Mouse (Mus musculus): ENCODE measurements around the gene Celf2. TPM values are rescaled to one million over a fixed set of nuclear protein-coding genes. Genes with fewer than 3 reads are reported as not detected.

Celf2 gene
- polyA plus RNA-seq, 1 experiment from 2014 or later: 97.4 TPM

- H3K9me3 ChIP-seq: no peaks in the 10 kb centered on the region
- no peaks in the 10 kb centered on the region for H3K4me1 ChIP-seq
- H3K9ac ChIP-seq: no peak overlapping the region
- H3K4me3 ChIP-seq: no peak overlapping the region
- WGBS: 81% methylated on average over 4 of the region's 4 CpGs
- no peaks in the 10 kb centered on the region for H3K27me3 ChIP-seq
- no peaks in the 10 kb centered on the region for H3K36me3 ChIP-seq
- no peak for ATAC-seq (ENCODE audit: borderline replicate concordance, extremely low read depth, low FRiP score, low TSS enrichment)
- no peak overlapping the region for H3K27ac ChIP-seq
- H3K4me2 ChIP-seq: no peak overlapping the region
Measured at GRCm38 (mm10) chr2:6667611-6668010, 841.8 kb downstream of the Celf2 start.

DNA sequence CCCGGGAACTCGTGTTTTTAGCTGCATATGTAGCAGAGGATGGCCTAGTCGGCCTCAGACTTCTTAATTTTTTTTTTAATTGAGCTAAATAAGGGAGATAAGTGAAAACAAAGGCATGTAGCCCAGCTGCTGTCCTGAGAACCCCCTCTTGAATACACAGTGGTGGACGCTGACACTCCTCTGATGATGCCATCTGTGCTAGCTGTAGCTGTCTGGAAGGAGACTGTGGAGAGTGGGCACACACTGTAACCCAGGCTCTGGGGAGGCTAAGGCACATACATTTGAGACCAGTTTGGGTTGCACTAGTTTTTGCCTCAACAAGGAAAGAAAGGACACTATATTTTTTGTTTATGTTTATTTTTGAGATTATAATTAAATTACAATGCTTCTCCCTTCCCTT lies 849.5 kb downstream of the Celf2 start:
- Histone ChIP-seq H3K36me3 (no peaks in the 10 kb centered on the region), H3K4me3 (no peak overlapping the region), H3K9ac (no peak overlapping the region), H3K27ac (no peak overlapping the region), H3K27me3 (no peaks in the 10 kb centered on the region), H3K4me1 (no peaks in the 10 kb centered on the region), H3K4me2 (no peak overlapping the region), H3K9me3 (no peaks in the 10 kb centered on the region)
- ATAC-seq (ENCODE audit: borderline replicate concordance, extremely low read depth, low FRiP score, low TSS enrichment): no peak
- 72% methylated on average over 4 of the region's 4 CpGs for WGBS

DNA sequence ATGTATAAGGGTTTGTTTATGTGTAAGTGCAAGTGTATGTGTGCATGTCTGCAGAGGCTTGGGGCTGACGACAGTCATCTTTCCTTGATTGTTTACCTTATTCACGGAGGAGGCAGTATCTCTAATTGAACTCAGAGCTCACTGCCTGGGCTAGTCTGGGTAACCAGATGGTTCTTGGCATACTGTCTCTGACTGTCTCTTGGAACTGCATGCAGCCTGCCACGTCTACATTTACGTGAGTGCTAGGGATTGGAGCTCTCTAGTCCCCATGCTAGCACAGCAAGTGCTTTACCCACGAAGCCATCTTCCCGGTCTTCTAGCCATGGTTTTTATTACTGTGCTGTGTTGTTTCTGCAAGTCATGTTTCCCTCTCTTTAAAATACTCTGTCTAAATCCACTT lies 855.6 kb downstream of the Celf2 start:
- no peaks in the 10 kb centered on the region for H3K9me3 ChIP-seq
- WGBS: 54% methylated on average over 6 of the region's 6 CpGs
- no peak overlapping the region for H3K4me2 ChIP-seq
- no peak overlapping the region for H3K4me3 ChIP-seq
- no peak overlapping the region for H3K27ac ChIP-seq
- ATAC-seq (ENCODE audit: borderline replicate concordance, extremely low read depth, low FRiP score, low TSS enrichment): no peak
- H3K36me3 ChIP-seq: no peaks in the 10 kb centered on the region
- no peaks in the 10 kb centered on the region for H3K4me1 ChIP-seq
- no peak overlapping the region for H3K9ac ChIP-seq
- no peaks in the 10 kb centered on the region for H3K27me3 ChIP-seq

- Histone ChIP-seq H3K27me3 (no peaks in the 10 kb centered on the region), H3K27ac (no peak overlapping the region), H3K9me3 (no peaks in the 10 kb centered on the region), H3K4me3 (no peak overlapping the region), H3K4me2 (no peak overlapping the region), H3K36me3 (no peaks in the 10 kb centered on the region), H3K9ac (no peak overlapping the region), H3K4me1 (no peaks in the 10 kb centered on the region)
- WGBS: 62% methylated on average over 1 of the region's 1 CpGs
- ATAC-seq (ENCODE audit: borderline replicate concordance, extremely low read depth, low FRiP score, low TSS enrichment): no peak
Measured at GRCm38 (mm10) chr2:6651697-6652096, 857.7 kb downstream of the Celf2 start.

GRCm38 (mm10) chr2:6648877-6649276 lies 860.5 kb downstream of the Celf2 start:
- no peak for ATAC-seq (ENCODE audit: borderline replicate concordance, extremely low read depth, low FRiP score, low TSS enrichment)
- no peaks in the 10 kb centered on the region for H3K36me3 ChIP-seq
- H3K27ac ChIP-seq: no peak overlapping the region
- no peak overlapping the region for H3K4me3 ChIP-seq
- H3K9me3 ChIP-seq: no peaks in the 10 kb centered on the region
- H3K27me3 ChIP-seq: no peaks in the 10 kb centered on the region
- H3K9ac ChIP-seq: no peak overlapping the region
- no peak overlapping the region for H3K4me2 ChIP-seq
- WGBS: 81% methylated on average over 6 of the region's 6 CpGs
- H3K4me1 ChIP-seq: no peaks in the 10 kb centered on the region

DNA sequence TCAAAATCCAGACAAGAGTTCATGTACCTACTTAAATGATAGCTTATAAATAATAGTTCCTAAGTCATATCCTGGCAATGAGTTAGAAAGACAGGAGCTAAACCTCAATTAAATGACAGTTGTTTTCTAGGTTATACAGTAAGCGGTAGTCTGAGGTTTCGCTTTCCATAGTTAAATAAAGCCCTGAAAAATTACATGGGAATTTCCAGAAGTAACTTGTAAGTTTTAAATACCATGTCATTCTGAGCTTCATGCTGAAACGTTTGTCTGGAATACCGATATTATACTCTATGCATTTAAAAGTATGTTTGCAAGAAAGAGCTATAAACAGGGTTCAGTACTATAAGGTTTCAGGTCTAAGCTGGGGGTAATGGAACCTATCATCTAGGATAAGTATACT lies 862.3 kb downstream of the Celf2 start:
- no peak for ATAC-seq (ENCODE audit: borderline replicate concordance, extremely low read depth, low FRiP score, low TSS enrichment)
- Histone ChIP-seq H3K9me3 (no peaks in the 10 kb centered on the region), H3K27ac (no peak overlapping the region), H3K27me3 (no peaks in the 10 kb centered on the region), H3K4me1 (no peaks in the 10 kb centered on the region), H3K4me3 (no peak overlapping the region), H3K4me2 (no peak overlapping the region), H3K9ac (no peak overlapping the region), H3K36me3 (no peaks in the 10 kb centered on the region)
- 88% methylated on average over 4 of the region's 4 CpGs for WGBS

- Histone ChIP-seq H3K27ac (no peak overlapping the region), H3K4me2 (no peak overlapping the region), H3K9ac (no peak overlapping the region), H3K9me3 (no peaks in the 10 kb centered on the region), H3K27me3 (no peaks in the 10 kb centered on the region), H3K36me3 (no peaks in the 10 kb centered on the region), H3K4me1 (no peaks in the 10 kb centered on the region), H3K4me3 (no peak overlapping the region)
- WGBS: 63% methylated on average over 3 of the region's 3 CpGs
- ATAC-seq (ENCODE audit: borderline replicate concordance, extremely low read depth, low FRiP score, low TSS enrichment): no peak
Measured at GRCm38 (mm10) chr2:6646325-6646724, 863.0 kb downstream of the Celf2 start.

- Histone ChIP-seq H3K27ac (no peak overlapping the region), H3K4me2 (no peak overlapping the region), H3K36me3 (no peaks in the 10 kb centered on the region), H3K9me3 (no peaks in the 10 kb centered on the region), H3K9ac (no peak overlapping the region), H3K4me1 (no peaks in the 10 kb centered on the region), H3K4me3 (no peak overlapping the region), H3K27me3 (no peaks in the 10 kb centered on the region)
- WGBS: 80% methylated on average over 3 of the region's 3 CpGs
- ATAC-seq (ENCODE audit: borderline replicate concordance, extremely low read depth, low FRiP score, low TSS enrichment): no peak
Measured at GRCm38 (mm10) chr2:6642222-6642850, 867.0 kb downstream of the Celf2 start.

GRCm38 (mm10) chr2:6639370-6639769 lies 870.0 kb downstream of the Celf2 start:
- Histone ChIP-seq H3K27ac (no peak overlapping the region), H3K27me3 (no peaks in the 10 kb centered on the region), H3K4me1 (no peaks in the 10 kb centered on the region), H3K4me3 (no peak overlapping the region), H3K36me3 (no peaks in the 10 kb centered on the region), H3K9me3 (no peaks in the 10 kb centered on the region), H3K9ac (no peak overlapping the region), H3K4me2 (no peak overlapping the region)
- no peak for ATAC-seq (ENCODE audit: borderline replicate concordance, extremely low read depth, low FRiP score, low TSS enrichment)
- WGBS: 74% methylated on average over 6 of the region's 6 CpGs

DNA sequence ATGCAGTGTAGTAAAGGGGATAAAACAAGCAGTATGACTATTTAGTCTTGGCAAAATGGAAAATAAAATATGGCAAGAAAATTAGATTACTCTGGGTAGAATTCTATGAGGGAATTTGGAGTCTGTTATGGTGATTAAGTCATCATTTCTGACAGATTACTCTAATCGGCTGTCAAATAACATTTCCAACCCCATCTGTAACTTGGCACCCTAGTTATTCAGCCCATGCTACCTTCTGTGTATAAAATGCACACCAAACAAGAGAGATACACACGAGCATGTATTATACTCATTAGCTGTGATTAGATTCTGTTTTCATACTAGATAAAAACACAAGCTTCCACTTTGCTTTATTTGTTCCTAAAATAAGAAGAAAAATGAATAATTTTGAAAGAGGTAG lies 872.2 kb downstream of the Celf2 start:
- WGBS: 71% methylated on average over 2 of the region's 2 CpGs

DNA sequence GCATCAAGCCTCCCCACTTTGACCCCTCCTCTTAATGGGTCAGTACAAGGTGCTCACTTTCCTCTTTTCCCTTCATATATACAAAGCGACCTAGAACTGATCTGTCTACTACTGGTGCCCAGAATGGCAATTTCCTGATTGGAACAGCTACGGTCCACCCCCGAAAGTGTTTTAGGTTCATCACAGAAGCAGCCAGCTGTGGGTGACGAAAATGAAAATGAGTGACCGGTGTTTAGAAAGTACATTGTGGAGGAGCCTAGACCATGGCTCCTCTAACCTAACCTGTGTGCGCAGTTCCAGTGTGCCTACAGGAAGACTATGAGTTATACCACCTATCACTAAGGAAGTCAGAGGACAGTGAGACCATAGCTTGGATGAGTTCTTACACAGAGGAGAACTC lies 874.5 kb downstream of the Celf2 start:
- H3K4me3 ChIP-seq: no peak overlapping the region
- no peaks in the 10 kb centered on the region for H3K27me3 ChIP-seq
- no peaks in the 10 kb centered on the region for H3K9me3 ChIP-seq
- no peaks in the 10 kb centered on the region for H3K4me1 ChIP-seq
- H3K36me3 ChIP-seq: no peaks in the 10 kb centered on the region
- no peak for ATAC-seq (ENCODE audit: borderline replicate concordance, extremely low read depth, low FRiP score, low TSS enrichment)
- H3K4me2 ChIP-seq: no peak overlapping the region
- WGBS: 92% methylated on average over 6 of the region's 6 CpGs
- no peak overlapping the region for H3K9ac ChIP-seq
- H3K27ac ChIP-seq: no peak overlapping the region

More for the DNA sequence above, 872.2 kb downstream of the Celf2 start:
- no peak overlapping the region for H3K4me2 ChIP-seq
- H3K27ac ChIP-seq: no peak overlapping the region
- no peak overlapping the region for H3K9ac ChIP-seq
- H3K36me3 ChIP-seq: no peaks in the 10 kb centered on the region
- no peak overlapping the region for H3K4me3 ChIP-seq
- H3K4me1 ChIP-seq: no peaks in the 10 kb centered on the region
- ATAC-seq (ENCODE audit: borderline replicate concordance, extremely low read depth, low FRiP score, low TSS enrichment): no peak
- no peaks in the 10 kb centered on the region for H3K27me3 ChIP-seq
- H3K9me3 ChIP-seq: no peaks in the 10 kb centered on the region

GRCm38 (mm10) chr2:6633115-6633514 lies 876.2 kb downstream of the Celf2 start:
- no peak overlapping the region for H3K27ac ChIP-seq
- no peak overlapping the region for H3K9ac ChIP-seq
- H3K27me3 ChIP-seq: no peaks in the 10 kb centered on the region
- H3K4me2 ChIP-seq: no peak overlapping the region
- no peaks in the 10 kb centered on the region for H3K36me3 ChIP-seq
- H3K4me1 ChIP-seq: no peaks in the 10 kb centered on the region
- ATAC-seq (ENCODE audit: borderline replicate concordance, extremely low read depth, low FRiP score, low TSS enrichment): no peak
- H3K9me3 ChIP-seq: no peaks in the 10 kb centered on the region
- H3K4me3 ChIP-seq: no peak overlapping the region
- 82% methylated on average over 1 of the region's 1 CpGs for WGBS

- H3K4me1 ChIP-seq: no peaks in the 10 kb centered on the region
- H3K9ac ChIP-seq: no peak overlapping the region
- H3K27ac ChIP-seq: no peak overlapping the region
- H3K36me3 ChIP-seq: no peaks in the 10 kb centered on the region
- ATAC-seq (ENCODE audit: borderline replicate concordance, extremely low read depth, low FRiP score, low TSS enrichment): no peak
- 52% methylated on average over 4 of the region's 4 CpGs for WGBS
- H3K4me3 ChIP-seq: no peak overlapping the region
- no peaks in the 10 kb centered on the region for H3K9me3 ChIP-seq
- no peaks in the 10 kb centered on the region for H3K27me3 ChIP-seq
- H3K4me2 ChIP-seq: no peak overlapping the region
Measured at GRCm38 (mm10) chr2:6623802-6624201, 885.6 kb downstream of the Celf2 start.
